Mouse (Mus musculus): ENCODE measurements at regions not wholly inside any gene's neighbourhood (a gene's known extent, or its start where the extent isn't known, plus 50 kb on each side); places are given as distances from the start of the nearest gene placed in this dataset.
A peak's percentile ranks its signal among the peaks of the same experiment; 100 is the strongest.

DNA sequence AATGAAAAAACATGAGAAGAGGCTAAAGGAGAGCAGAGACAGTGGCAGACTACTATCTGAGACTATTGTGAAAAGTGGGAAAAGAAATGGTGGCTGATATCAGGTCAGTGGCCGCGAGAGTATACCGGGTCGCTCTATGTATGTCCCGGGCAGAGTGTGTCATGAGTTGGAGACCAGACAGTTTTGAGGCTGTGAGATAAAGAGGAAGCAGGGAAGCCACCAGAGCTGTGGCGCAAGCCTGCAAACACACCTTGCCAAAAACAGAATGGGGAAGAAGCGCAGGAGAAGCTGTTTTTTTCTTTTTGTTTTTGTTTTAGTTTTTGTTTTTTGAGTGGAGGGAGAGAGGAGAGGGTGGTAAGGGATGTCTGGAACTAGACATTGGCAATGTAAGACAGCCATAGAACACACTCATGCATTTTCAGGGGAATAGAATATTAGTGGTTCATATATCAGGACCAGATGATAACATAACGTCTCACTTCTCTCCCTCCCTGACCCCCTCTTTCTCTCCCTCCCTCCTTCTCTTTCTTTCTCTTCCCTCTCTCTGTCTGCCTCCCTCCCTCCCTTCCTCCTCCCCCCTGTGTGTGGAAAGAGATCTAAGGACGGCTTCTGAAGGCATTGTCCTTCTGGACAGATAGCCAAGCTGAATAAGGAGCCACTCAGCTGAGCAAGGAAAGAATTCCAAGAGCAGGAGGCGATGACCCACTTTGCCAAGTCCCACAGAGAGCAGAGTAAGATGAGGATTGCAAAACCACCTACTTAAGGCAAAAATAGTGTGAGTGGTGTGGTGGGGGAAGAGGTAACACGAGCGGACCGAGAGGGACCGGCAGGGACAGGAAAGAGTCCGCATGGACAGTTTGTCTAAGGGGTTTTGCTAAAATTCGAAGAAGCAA lies 167.9 kb downstream of the Dusp6 start:
- no peak for TF ChIP-seq GATA4 (IDR thresholded peaks at IDR 0.05; ENCODE audit: insufficient replicate concordance, low read length)

DNA sequence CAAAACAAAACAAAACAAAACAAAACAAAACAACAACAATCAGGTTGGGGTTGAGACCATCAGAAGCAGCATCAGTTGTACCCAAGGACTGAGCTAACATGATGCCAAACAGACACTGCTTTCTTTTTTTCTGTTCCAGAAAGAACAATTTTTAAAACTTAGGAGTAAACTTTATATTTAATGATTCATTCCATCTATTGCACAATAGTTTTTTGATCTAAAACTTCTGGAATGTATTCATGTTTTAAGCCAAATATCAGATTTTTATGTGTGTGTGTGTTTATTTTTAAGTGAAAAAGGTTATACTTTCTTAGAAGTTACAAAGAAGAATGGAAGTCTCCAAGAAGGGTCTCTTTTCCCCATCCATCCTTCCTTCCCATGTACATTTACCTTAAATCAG lies 174.0 kb downstream of the Dusp6 start:
- no peak for TF ChIP-seq GATA4 (IDR thresholded peaks at IDR 0.05; ENCODE audit: insufficient replicate concordance, low read length)

DNA sequence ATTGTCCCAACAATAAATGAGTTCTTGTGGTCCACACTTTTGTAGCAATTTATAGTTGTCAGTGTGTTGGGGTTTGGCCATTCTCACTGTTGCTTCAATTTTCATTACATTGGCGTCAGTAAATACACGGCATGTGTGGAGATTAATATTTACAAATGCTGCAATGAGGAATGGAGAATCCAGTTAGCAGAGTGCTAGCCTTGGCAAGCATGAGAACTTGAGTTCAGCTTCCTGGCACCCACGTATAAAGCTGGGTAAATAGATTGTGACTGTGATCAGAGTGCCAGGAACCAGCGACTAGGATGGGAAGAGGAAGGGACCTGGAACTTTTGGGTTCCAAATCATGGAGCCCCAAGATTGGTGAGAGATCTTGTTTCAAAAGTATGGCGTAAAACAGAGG lies 177.1 kb downstream of the Dusp6 start:
- TF ChIP-seq GATA4 (IDR thresholded peaks at IDR 0.05; ENCODE audit: insufficient replicate concordance, low read length) = no peak

DNA sequence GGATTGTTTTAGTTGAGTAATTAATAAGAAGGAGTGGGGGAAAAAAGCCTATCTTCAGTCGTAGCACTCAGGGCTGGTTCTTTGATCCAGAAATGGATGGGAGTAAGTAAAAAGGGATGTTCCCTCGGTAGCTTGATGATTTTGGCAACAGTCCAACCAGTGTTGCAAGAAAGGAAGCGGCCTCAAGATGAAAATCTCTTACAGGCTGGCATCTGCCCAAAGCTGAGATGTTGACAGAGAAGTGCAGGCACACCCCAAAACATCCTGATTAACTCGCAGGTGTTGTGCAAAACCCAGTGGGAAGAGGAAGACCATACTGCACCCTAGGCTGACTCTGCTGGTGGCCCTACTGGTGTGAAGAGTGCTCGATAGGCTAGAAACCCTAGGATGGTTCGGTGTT lies 178.0 kb downstream of the Dusp6 start:
- TF ChIP-seq GATA4 (IDR thresholded peaks at IDR 0.05; ENCODE audit: insufficient replicate concordance, low read length) = peak; percentile 57; the same call in 1 of the 2 replicates

DNA sequence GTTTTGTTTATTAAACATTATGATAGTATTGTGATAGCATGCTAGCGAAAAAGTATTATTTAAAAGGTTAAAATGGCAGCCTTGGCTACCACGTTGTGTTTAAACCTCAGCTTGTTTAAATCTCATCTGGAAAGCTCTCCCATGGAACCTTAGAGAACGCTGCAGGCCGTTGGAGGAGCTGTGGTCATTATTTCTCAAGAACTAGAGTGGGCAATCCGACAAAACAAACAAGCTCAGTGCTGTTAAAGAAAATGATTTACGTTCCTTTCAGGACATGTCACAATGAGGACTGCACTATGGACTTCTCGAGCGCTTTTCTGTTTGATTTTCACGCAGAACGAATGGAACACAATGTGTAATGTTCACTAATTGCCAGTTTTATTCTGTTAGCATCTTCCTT lies 178.9 kb downstream of the Dusp6 start:
- no peak for TF ChIP-seq GATA4 (IDR thresholded peaks at IDR 0.05; ENCODE audit: insufficient replicate concordance, low read length)

DNA sequence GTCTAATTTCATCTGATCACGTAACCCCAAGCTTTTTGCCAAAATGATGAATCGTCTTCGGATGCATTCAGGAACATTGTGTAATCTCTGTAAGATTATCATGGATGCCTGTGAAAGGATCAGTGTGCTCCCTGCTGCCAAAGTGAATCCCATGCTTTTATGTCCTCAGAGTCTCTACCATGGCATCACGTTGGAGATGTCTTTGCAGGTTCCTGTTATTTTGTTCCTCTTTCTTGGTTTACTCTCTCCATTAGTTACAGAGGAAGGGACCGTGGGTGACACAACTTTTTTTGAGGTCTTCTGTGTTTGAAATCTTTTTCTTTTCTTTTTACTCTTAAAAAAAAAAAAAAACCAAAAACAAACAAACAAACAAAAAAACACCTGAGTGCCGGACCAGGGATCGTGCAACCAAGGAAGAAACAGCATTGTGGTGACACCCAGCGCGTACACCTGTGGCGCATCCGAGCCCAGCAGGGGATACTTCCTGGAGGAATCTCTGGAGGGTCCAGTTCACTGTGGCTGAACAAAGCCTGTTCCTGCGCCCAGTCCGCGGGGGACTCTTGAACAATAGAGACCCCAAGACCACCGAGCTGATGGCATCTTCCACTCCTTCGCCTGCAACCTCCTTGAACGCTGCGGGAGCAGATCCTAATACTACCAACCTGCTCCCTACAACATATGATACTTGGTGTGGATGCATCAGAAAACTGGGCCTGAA lies 180.6 kb downstream of the Dusp6 start:
- TF ChIP-seq GATA4 (IDR thresholded peaks at IDR 0.05; ENCODE audit: insufficient replicate concordance, low read length) = no peak

DNA sequence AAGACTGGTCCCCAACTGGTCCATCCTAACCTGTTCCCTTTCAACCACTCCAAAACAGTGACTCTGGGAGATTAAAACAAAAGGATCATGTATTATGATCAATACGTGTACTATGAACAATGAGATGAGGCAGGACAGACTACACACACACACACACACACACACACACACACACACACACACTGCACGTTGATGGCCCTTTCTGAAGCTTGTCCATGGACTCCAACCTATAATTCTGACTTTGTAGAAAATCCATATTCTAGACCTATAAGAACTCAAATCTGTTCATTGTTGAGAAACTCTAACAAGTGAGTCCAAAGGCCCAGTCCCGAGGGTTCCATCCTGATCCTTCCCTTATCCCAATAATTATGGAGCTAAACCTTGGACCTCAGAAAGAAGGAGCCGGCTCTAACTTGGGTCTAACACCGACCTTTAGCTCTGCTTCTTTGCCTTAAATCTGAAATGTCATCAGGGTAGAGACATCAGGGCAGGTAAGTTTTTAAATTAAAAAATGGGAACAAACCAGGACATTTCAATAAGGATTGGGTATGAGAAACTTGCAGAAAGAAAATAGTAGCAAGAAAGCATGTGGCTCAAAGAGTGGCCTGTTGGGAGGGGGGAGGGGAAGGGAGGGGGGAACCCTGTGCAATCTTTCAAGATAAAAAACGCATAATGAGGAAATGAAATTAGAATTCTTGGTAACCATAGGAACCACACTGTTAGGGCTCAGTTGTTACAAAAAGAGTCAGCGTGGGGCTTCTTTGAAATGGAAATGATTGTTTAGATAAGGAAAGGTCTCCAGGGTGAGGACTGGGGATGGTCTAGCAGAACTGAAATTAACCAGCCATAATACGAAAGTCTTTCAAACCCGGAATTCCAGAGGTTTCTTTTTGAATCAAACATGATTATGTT lies 187.9 kb downstream of the Dusp6 start:
- no peak for TF ChIP-seq GATA4 (IDR thresholded peaks at IDR 0.05; ENCODE audit: insufficient replicate concordance, low read length)

DNA sequence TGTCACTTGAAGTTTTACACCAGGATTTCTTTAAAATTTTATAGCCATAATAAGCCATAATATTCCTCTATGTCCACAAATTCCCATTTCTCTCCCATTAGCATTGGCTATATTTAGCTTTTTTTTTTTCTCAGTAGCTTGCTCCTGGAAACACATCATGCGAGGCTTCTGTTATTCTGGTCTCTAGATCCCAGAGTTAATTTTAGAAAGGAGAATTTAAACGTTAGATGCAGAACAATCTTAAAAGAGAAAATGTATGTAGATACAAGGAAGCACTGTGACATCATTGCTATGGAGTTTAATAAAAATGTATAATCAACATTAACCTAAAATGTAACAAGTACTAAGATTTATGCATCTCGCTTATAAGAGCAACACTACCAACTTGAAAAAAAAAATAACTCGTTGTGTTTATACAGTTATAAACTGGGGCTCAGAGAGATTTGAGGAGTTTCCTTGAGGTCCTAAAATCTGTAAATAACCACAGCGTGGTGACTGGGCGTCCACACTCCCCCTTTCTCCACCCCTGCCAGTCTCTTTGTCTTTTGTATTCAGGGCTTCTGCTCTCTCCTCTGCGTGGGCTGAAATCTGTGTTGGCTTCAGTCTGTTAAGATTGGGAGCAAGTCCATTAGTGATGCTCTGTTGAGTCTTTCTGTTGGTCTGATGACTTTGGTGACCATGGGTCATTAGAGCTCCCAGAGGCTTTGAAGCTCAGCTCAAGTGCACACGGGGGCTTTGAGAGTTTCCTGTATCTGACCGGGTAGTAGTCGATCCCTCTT lies 188.8 kb downstream of the Dusp6 start:
- TF ChIP-seq GATA4 (IDR thresholded peaks at IDR 0.05; ENCODE audit: insufficient replicate concordance, low read length) = no peak

DNA sequence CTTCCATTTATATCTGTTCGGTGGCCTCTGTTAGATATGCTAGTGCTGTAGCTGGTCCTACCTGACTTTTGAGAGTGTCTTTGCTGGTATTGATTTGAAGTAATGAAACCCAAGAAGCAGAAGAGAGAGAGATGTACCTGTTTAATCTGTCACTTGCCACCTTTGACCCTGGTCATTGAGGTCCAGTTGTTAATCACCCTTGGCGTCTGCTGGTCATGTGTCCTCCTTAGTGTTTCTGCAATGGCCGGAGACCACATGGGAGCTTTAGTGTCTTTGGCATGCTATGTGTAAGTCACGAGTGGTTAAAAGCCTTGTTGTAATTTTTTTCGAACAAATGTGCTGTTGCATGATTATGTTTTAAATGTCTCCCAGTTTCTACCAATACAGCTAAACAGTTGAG lies 193.1 kb downstream of the Dusp6 start:
- TF ChIP-seq GATA4 (IDR thresholded peaks at IDR 0.05; ENCODE audit: insufficient replicate concordance, low read length) = no peak

DNA sequence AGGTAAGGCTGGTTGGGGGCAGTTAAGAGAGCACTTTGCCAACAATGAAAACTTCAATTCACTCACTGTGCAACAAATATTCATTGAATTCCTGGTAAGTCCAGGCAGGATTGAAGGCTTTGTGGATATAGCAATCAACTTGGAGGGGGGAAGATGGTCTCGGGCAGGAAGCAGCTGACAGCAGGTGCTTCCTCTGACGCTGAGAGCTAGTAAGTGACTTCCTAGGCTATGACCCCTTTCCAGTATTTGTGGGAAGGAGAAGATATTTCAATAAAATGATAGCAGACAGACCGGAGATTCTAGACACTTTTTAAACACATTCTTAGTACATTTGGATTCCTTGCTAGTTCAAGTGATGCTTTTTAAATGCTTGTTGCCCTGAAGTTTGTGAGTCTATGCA lies 195.0 kb downstream of the Dusp6 start:
- TF ChIP-seq GATA4 (IDR thresholded peaks at IDR 0.05; ENCODE audit: insufficient replicate concordance, low read length) = no peak

DNA sequence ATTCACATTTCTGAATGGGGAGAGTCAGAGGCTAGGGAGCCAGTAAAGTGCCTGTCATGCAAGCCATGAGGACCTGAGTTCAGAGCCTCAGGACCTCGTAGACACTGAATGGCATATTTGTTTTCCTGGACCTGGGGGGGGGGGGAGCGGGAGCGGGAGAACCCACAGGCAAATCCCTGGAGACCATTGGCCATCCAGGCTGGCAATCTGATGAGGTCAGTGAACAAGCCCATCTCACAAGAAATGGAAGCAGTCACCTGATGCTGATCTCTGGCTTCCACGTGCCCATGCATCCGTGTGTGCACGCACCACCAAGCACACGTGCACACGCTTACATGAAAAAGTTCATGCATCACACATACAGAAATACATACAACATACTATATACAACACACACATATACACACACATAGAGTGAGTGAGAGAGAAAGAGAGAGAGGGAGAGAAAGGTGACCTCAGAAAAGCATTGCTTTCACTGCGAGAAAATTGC lies 196.2 kb downstream of the Dusp6 start:
- no peak for TF ChIP-seq GATA4 (IDR thresholded peaks at IDR 0.05; ENCODE audit: insufficient replicate concordance, low read length)

DNA sequence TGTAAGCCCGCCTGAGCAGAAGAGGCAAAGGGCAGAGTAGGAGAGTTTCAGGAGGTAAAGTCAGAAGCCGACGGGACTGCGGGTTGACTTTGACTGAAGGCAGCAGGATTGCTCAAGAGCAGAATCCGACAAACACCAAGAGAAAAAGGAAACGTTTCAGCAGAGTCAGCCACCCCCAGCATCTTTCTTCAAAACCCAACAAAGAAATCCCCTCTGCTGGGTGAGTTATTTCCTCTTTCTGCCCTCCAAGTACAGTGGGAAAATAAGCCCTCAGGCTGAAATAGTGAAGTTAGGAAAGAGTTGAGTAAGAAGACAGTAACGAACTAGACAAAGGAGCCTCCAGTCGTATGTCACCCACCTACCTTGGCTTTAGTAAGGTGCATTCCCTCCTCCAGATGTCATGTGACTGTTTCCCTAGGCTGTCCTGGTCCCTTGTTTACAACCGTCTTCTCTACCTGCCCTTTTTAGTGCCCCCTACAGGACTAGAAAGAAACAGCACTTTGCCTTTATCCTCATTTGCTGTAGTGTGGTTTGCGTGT lies 196.9 kb downstream of the Dusp6 start:
- TF ChIP-seq GATA4 (IDR thresholded peaks at IDR 0.05; ENCODE audit: insufficient replicate concordance, low read length) = peak; percentile 49; the same call in 1 of the 2 replicates

DNA sequence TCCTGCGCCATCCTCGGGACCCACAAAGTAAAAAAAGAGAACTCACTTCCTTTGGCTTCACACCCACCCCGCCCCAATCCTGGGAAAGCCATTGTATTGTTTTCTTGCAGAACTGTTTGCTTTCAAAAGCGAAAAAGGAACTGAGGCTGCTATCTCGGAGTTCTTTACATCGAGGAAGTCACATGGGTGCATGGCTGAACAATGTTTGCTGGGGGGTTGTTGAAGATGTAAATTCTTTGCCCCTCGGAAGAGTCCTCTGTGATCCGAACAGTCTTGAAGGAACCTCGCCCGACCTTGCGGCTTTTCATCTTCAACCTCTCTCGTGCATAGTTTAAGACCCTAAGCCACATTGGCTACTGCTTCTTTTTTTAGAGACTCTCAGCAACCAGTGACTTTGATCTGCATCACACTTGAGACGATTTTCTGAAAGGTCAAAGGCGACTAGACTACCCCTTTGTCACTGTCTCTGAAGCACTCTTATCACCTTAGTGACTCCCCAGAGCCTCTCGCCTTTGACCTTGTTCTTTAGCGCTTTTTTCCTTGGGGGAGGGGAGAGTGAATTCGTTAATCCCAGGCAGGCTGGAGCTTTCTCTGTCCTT lies 197.9 kb downstream of the Dusp6 start:
- no peak for TF ChIP-seq GATA4 (IDR thresholded peaks at IDR 0.05; ENCODE audit: insufficient replicate concordance, low read length)
